Mouse (Mus musculus) neural tube, embryonic 11.5 days (tissue): ENCODE data around the gene Ddx54. TPM values are rescaled to one million over a fixed set of nuclear protein-coding genes. Genes with fewer than 3 reads are reported as not detected.
A peak's percentile ranks its signal among the peaks of the same experiment; 100 is the strongest.

Source experiments
- ATAC-seq: fragments of 200-750 bp; cut with Nextera tagmentation; 2 replicates; pipeline ENCODE4 v1.8.0; 2017; ENCODE audit warnings: moderate number of reproducible peaks, mild to moderate bottlenecking, moderate TSS enrichment, moderate library complexity; ENCODE audit not compliant: insufficient read depth, low FRiP score, low TSS enrichment
- DNase-seq: peaks from one replicate; pipeline ENCODE4 v3.0.0-alpha.2; 2015; ENCODE audit warnings: low spot score
- H3K27ac ChIP-seq: fragments of 300-500 bp; sonication (generic); 2 replicates; pipeline ENCODE4 v1.5.1; 2014; ENCODE audit warnings: low read depth, mild to moderate bottlenecking, low read length
- H3K27me3 ChIP-seq: fragments of 300-500 bp; sonication (generic); 2 replicates; pipeline ENCODE4 v1.6.1; 2014; ENCODE audit warnings: mild to moderate bottlenecking, low read length, mixed read lengths; ENCODE audit not compliant: control insufficient read depth, insufficient read depth
- H3K36me3 ChIP-seq: fragments of 300-500 bp; sonication (generic); 2 replicates; pipeline ENCODE4 v1.6.1; 2014; ENCODE audit warnings: mild to moderate bottlenecking, low read length, moderate library complexity, mixed read lengths; ENCODE audit not compliant: control insufficient read depth, insufficient read depth
- H3K4me1 ChIP-seq: fragments of 300-500 bp; sonication (generic); 2 replicates; pipeline ENCODE4 v1.6.1; 2014; ENCODE audit warnings: low read length, mixed read lengths; ENCODE audit not compliant: control insufficient read depth, insufficient read depth
- H3K4me2 ChIP-seq: fragments of 300-500 bp; sonication (generic); 2 replicates; pipeline ENCODE4 v1.6.1; 2014; ENCODE audit warnings: low read depth, mild to moderate bottlenecking, moderate library complexity
- H3K4me3 ChIP-seq: fragments of 300-500 bp; sonication (generic); 2 replicates; pipeline ENCODE4 v1.5.1; 2014; ENCODE audit warnings: low read depth, low read length
- H3K9ac ChIP-seq: fragments of 300-500 bp; sonication (generic); 2 replicates; pipeline ENCODE4 v1.6.1; 2014; ENCODE audit warnings: mild to moderate bottlenecking, low read length
- H3K9me3 ChIP-seq: fragments of 300-500 bp; sonication (generic); 2 replicates; pipeline ENCODE4 v1.6.1; 2016; ENCODE audit warnings: low read length; ENCODE audit not compliant: control insufficient read depth
- WGBS: fragments of 180-500 bp; shearing (Covaris S2); extraction: QIAGEN DNeasy Blood & Tissue Kit; methylation state at CpG from one replicate; pipeline ENCODE4 v1.1.7; 2014; 5-methylcytosine and 5-hydroxymethylcytosine counted together
- polyA plus RNA-seq: library from polyadenylated mRNA; unstranded; fragments of >200 nt; fragmentation: Nextera tagmentation; extraction: Ambion mirVana; gene quantifications from 2 replicates; pipeline ENCODE4 v1.2.1, GENCODE M21; 2014

Gene Ddx54
- 42.0 and 42.6 TPM in 2 replicates for polyA plus RNA-seq

- peak within 1 kb of the TSS; percentile 73 for H3K4me3 ChIP-seq
- H3K27ac ChIP-seq: peak within 1 kb of the TSS; percentile 76
- WGBS: under 1% methylated on average over 22 of the region's 22 CpGs
- peak; percentile 97 for DNase-seq
- peak within 1 kb of the TSS; percentile 75 for H3K9ac ChIP-seq
- peak within 1 kb of the TSS; percentile 95 for H3K4me2 ChIP-seq
- ATAC-seq: peak; percentile 87
- H3K9me3 ChIP-seq: no peaks in the 10 kb centered on the region
- H3K36me3 ChIP-seq: peaks cover 4% of the 10 kb centered on the region
- H3K27me3 ChIP-seq: no peaks in the 10 kb centered on the region
- peaks cover 12% of the 10 kb centered on the region for H3K4me1 ChIP-seq
These were observed at the start of gene Ddx54, which contains the start of gene Rita1 for GRCm38 (mm10) chr5:120612442-120612821. TSS of gene Ddx54 (plus strand) at chr5:120612739. TSS of gene Rita1 (minus strand) at chr5:120612589.

- H3K9me3 ChIP-seq: no peaks in the 10 kb centered on the region
- ATAC-seq (no peak), DNase-seq (peak; percentile 61)
- no peaks in the 10 kb centered on the region for H3K27me3 ChIP-seq
- no peaks in the 10 kb centered on the region for H3K36me3 ChIP-seq
- no peak overlapping the region for H3K4me2 ChIP-seq
- H3K4me1 ChIP-seq: peaks cover 64% of the 10 kb centered on the region
- no peak overlapping the region for H3K4me3 ChIP-seq
- H3K27ac ChIP-seq: peak overlapping the region; percentile 69
- 46% methylated on average over 28 of the region's 28 CpGs for WGBS
- H3K9ac ChIP-seq: no peak overlapping the region
These were observed 49.3 kb upstream of the Ddx54 start for GRCm38 (mm10) chr5:120562956-120563913.

- no peak for ATAC-seq
- Histone ChIP-seq H3K9me3 (no peaks in the 10 kb centered on the region), H3K36me3 (no peaks in the 10 kb centered on the region), H3K4me2 (no peak overlapping the region), H3K27me3 (no peaks in the 10 kb centered on the region), H3K27ac (no peak overlapping the region), H3K4me3 (no peak overlapping the region), H3K9ac (no peak overlapping the region), H3K4me1 (peaks cover 69% of the 10 kb centered on the region)
- 58% methylated on average over 4 of the region's 4 CpGs for WGBS
- DNase-seq: no peak
These were observed 48.6 kb upstream of the Ddx54 start for GRCm38 (mm10) chr5:120563914-120564311.

- Histone ChIP-seq H3K36me3 (no peaks in the 10 kb centered on the region), H3K4me1 (peaks cover 66% of the 10 kb centered on the region), H3K27ac (peak overlapping the region; percentile 92), H3K4me3 (no peak overlapping the region), H3K9me3 (no peaks in the 10 kb centered on the region), H3K9ac (no peak overlapping the region), H3K27me3 (no peaks in the 10 kb centered on the region), H3K4me2 (no peak overlapping the region)
- ATAC-seq (no peak), DNase-seq (no peak)
- 37% methylated on average over 15 of the region's 15 CpGs for WGBS
These were observed 47.2 kb upstream of the Ddx54 start for GRCm38 (mm10) chr5:120565171-120565905.

- H3K9ac ChIP-seq: 0 out of 2 replicates have a peak overlapping the region, but pooled peaks have one; percentile 8
- peaks cover 62% of the 10 kb centered on the region for H3K4me1 ChIP-seq
These were observed 46.4 kb upstream of the Ddx54 start for GRCm38 (mm10) chr5:120566101-120566500.

GRCm38 (mm10) chr5:120566681-120567252, 45.8 kb upstream of the Ddx54 start:
- H3K27me3 ChIP-seq: no peaks in the 10 kb centered on the region
- no peak overlapping the region for H3K4me3 ChIP-seq
- DNase-seq: no peak
- 44% methylated on average over 9 of the region's 9 CpGs for WGBS
- H3K4me2 ChIP-seq: no peak overlapping the region; the same call in 1 of the 2 replicates
- H3K4me1 ChIP-seq: peaks cover 66% of the 10 kb centered on the region
- H3K27ac ChIP-seq: peak overlapping the region; percentile 92
- no peaks in the 10 kb centered on the region for H3K36me3 ChIP-seq
- no peak for ATAC-seq
- no peaks in the 10 kb centered on the region for H3K9me3 ChIP-seq
- H3K9ac ChIP-seq: peak overlapping the region; percentile 20; the same call in 1 of the 2 replicates

More at GRCm38 (mm10) chr5:120566101-120566500, 46.4 kb upstream of the Ddx54 start:
- 68% methylated on average over 5 of the region's 5 CpGs for WGBS
- H3K9me3 ChIP-seq: no peaks in the 10 kb centered on the region
- no peaks in the 10 kb centered on the region for H3K27me3 ChIP-seq
- ATAC-seq: peak; percentile 29; the same call in 1 of the 2 replicates
- H3K27ac ChIP-seq: peak overlapping the region; percentile 92
- peak; percentile 33 for DNase-seq
- H3K36me3 ChIP-seq: no peaks in the 10 kb centered on the region
- H3K4me3 ChIP-seq: no peak overlapping the region
- no peak overlapping the region for H3K4me2 ChIP-seq

- Histone ChIP-seq H3K36me3 (no peaks in the 10 kb centered on the region), H3K9ac (peak overlapping the region; percentile 20), H3K27ac (peak overlapping the region; percentile 92), H3K4me1 (peaks cover 66% of the 10 kb centered on the region), H3K4me3 (no peak overlapping the region), H3K4me2 (peak overlapping the region; percentile 14), H3K9me3 (no peaks in the 10 kb centered on the region), H3K27me3 (no peaks in the 10 kb centered on the region)
- ATAC-seq: peak; percentile 53
- 9% methylated on average over 21 of the region's 21 CpGs for WGBS
- peak; percentile 79 for DNase-seq
These were observed 45.3 kb upstream of the Ddx54 start for GRCm38 (mm10) chr5:120567253-120567701.

- ATAC-seq: no peak
- H3K36me3 ChIP-seq: no peaks in the 10 kb centered on the region
- H3K9ac ChIP-seq: peak overlapping the region; percentile 20
- H3K4me2 ChIP-seq: no peak overlapping the region; the same call in 1 of the 2 replicates
- H3K4me1 ChIP-seq: peaks cover 64% of the 10 kb centered on the region
- peak; percentile 37 for DNase-seq
- no peak overlapping the region for H3K4me3 ChIP-seq
- peak overlapping the region; percentile 92 for H3K27ac ChIP-seq
- H3K9me3 ChIP-seq: no peaks in the 10 kb centered on the region
- no peaks in the 10 kb centered on the region for H3K27me3 ChIP-seq
- 35% methylated on average over 14 of the region's 14 CpGs for WGBS
These were observed 44.8 kb upstream of the Ddx54 start for GRCm38 (mm10) chr5:120567761-120568211.
